Mouse (Mus musculus) brain, embryonic 14.5 days (tissue): ENCODE measurements at regions not wholly inside any gene's neighbourhood (a gene's known extent, or its start where the extent isn't known, plus 50 kb on each side); places are given as distances from the start of the nearest gene placed in this dataset.
A peak's percentile ranks its signal among the peaks of the same experiment; 100 is the strongest.

Experiments used
- DNase-seq: peaks from one replicate; pipeline ENCODE4 v3.0.0-alpha.2; 2011; ENCODE audit warnings: low read depth
- CTCF ChIP-seq: fragments of 200-500 bp; IDR thresholded peaks from 2 replicates; pipeline ENCODE4 v1.5.1; 2012; ENCODE audit warnings: inconsistent platforms, mild to moderate bottlenecking, moderate library complexity, borderline replicate concordance; ENCODE audit not compliant: insufficient read depth, insufficient read length; ENCODE audit errors: extremely low read depth
- POLR2A ChIP-seq: fragments of 200-500 bp; IDR thresholded peaks from 2 replicates; pipeline ENCODE4 v1.6.1; 2012; ENCODE audit warnings: mild to moderate bottlenecking, inconsistent platforms, borderline replicate concordance; ENCODE audit not compliant: poor library complexity, insufficient read depth, insufficient read length, severe bottlenecking; ENCODE audit errors: extremely low read depth

- no peak for DNase-seq
These were observed 750.5 kb upstream of the Gcfc2 start for GRCm38 (mm10) chr6:81173018-81173417.

GRCm38 (mm10) chr6:81190218-81190617 is 733.3 kb upstream of the Gcfc2 start:
- peak; percentile 25 for DNase-seq
- TF ChIP-seq POLR2A (no peak), CTCF (no peak)

More at GRCm38 (mm10) chr6:81173018-81173417, 750.5 kb upstream of the Gcfc2 start:
- TF ChIP-seq CTCF (no peak), POLR2A (no peak)

- DNase-seq = no peak
- TF ChIP-seq CTCF (no peak), POLR2A (no peak)
These were observed 712.9 kb upstream of the Gcfc2 start for GRCm38 (mm10) chr6:81210521-81210920.

GRCm38 (mm10) chr6:81230747-81231146 is 692.7 kb upstream of the Gcfc2 start:
- DNase-seq = no peak

GRCm38 (mm10) chr6:81259878-81260277 is 663.6 kb upstream of the Gcfc2 start:
- TF ChIP-seq CTCF (no peak), POLR2A (no peak)
- DNase-seq = peak; percentile 14

More at GRCm38 (mm10) chr6:81230747-81231146, 692.7 kb upstream of the Gcfc2 start:
- no peak for TF ChIP-seq CTCF
- TF ChIP-seq POLR2A = no peak
